Mouse (Mus musculus) cerebellum, adult 2 months (tissue): ENCODE data around the gene Pank4.

ENCODE experiments used
- CTCF ChIP-seq: fragments of 200-500 bp; IDR thresholded peaks from 2 replicates; pipeline ENCODE4 v1.5.1; 2011; ENCODE audit warnings: low read depth, mild to moderate bottlenecking, control low read depth, low read length, moderate library complexity, borderline replicate concordance; ENCODE audit not compliant: insufficient read depth
- POLR2A ChIP-seq: fragments of 200-500 bp; IDR thresholded peaks from 2 replicates; pipeline ENCODE4 v1.6.1; 2011; ENCODE audit warnings: low read length, control low read depth, borderline replicate concordance; ENCODE audit not compliant: insufficient read depth

DNA sequence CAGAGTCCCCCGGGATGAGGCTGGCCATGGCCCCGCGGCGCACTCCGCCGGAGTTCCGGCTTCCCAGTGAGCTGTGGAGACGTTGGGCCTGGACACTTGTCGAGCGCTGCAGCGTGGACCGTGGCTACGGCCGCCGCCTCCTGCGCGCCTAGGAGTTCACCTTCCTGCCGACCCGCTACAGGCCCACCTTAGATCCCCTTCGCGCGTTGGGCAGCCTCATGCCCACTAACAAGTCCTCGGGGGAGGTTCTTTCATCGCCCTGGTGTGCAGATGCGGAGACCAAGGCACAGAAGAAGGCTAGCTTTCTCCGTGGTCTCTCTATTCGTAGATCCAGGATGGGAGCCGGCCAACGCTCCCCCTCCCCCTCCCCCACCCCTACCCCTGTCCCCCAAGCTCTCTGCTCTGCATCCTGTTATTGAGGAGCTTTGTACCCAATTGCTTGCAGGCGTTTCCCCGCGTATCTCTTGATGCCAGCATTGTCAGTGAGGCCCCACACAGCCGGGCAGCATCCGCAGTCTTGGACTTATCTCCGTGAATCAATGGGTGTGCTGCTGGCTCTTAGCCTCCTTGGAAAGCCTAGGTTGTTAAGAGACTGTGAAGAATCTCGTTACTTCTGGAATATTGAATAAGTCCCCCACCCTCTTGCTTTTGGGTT lies 785 bp downstream of the Pank4 start:
- TF ChIP-seq CTCF (no peak), POLR2A (no peak)
